Mouse (Mus musculus): ENCODE data around the gene Emcn. TPM values are rescaled to one million over a fixed set of nuclear protein-coding genes. Genes with fewer than 3 reads are reported as not detected.

Emcn gene
- polyA plus RNA-seq, 1 experiment from 2014 or later = 42.0 TPM

GRCm38 (mm10) chr3:137415451-137416086, 74.7 kb downstream of the Emcn start:
- ATAC-seq (replicated peaks; ENCODE audit: insufficient number of reproducible peaks, low FRiP score, low TSS enrichment, low read depth) = no peak
- 82% methylated on average over 5 of the region's 5 CpGs for WGBS
- H3K27ac ChIP-seq (replicated peaks; ENCODE audit: low read depth, low read length) = no peak overlapping the region

GRCm38 (mm10) chr3:137418636-137419035, 77.8 kb downstream of the Emcn start:
- no peak overlapping the region for H3K4me3 ChIP-seq (ENCODE audit: low read depth, low read length)
- peak; percentile 66 for DNase-seq (ENCODE audit: low spot score)
- no peaks in the 10 kb centered on the region for H3K27me3 ChIP-seq (ENCODE audit: control insufficient read depth, insufficient read depth, low read length)
- H3K36me3 ChIP-seq (replicated peaks; ENCODE audit: control insufficient read depth, insufficient read depth, low read depth, low read length) = no peaks in the 10 kb centered on the region
- H3K27ac ChIP-seq (replicated peaks; ENCODE audit: low read depth, low read length) = no peak overlapping the region
- WGBS = 76% methylated on average over 4 of the region's 4 CpGs
- no peaks in the 10 kb centered on the region for H3K4me1 ChIP-seq (ENCODE audit: control insufficient read depth, insufficient read depth, low read length)
- H3K4me2 ChIP-seq (ENCODE audit: low read depth, low read length) = no peak overlapping the region
- no peak for ATAC-seq (replicated peaks; ENCODE audit: insufficient number of reproducible peaks, low FRiP score, low TSS enrichment, low read depth)
- H3K9me3 ChIP-seq (replicated peaks; ENCODE audit: control insufficient read depth, low read length) = no peaks in the 10 kb centered on the region
- H3K9ac ChIP-seq (replicated peaks; ENCODE audit: low read length) = no peak overlapping the region

More at GRCm38 (mm10) chr3:137415451-137416086, 74.7 kb downstream of the Emcn start:
- no peaks in the 10 kb centered on the region for H3K36me3 ChIP-seq (replicated peaks; ENCODE audit: control insufficient read depth, insufficient read depth, low read depth, low read length)
- no peaks in the 10 kb centered on the region for H3K27me3 ChIP-seq (ENCODE audit: control insufficient read depth, insufficient read depth, low read length)
- H3K9ac ChIP-seq (replicated peaks; ENCODE audit: low read length) = no peak overlapping the region
- no peak for DNase-seq (ENCODE audit: low spot score)
- no peaks in the 10 kb centered on the region for H3K9me3 ChIP-seq (replicated peaks; ENCODE audit: control insufficient read depth, low read length)
- no peaks in the 10 kb centered on the region for H3K4me1 ChIP-seq (ENCODE audit: control insufficient read depth, insufficient read depth, low read length)
- no peak overlapping the region for H3K4me3 ChIP-seq (ENCODE audit: low read depth, low read length)
- no peak overlapping the region for H3K4me2 ChIP-seq (ENCODE audit: low read depth, low read length)

GRCm38 (mm10) chr3:137429516-137429915, 88.6 kb downstream of the Emcn start:
- Histone ChIP-seq H3K27ac (replicated peaks; ENCODE audit: low read depth, low read length) (no peak overlapping the region), H3K9ac (replicated peaks; ENCODE audit: low read length) (no peak overlapping the region), H3K4me1 (ENCODE audit: control insufficient read depth, insufficient read depth, low read length) (no peaks in the 10 kb centered on the region), H3K27me3 (ENCODE audit: control insufficient read depth, insufficient read depth, low read length) (no peaks in the 10 kb centered on the region), H3K4me3 (ENCODE audit: low read depth, low read length) (no peak overlapping the region), H3K9me3 (replicated peaks; ENCODE audit: control insufficient read depth, low read length) (no peaks in the 10 kb centered on the region), H3K4me2 (ENCODE audit: low read depth, low read length) (no peak overlapping the region), H3K36me3 (replicated peaks; ENCODE audit: control insufficient read depth, insufficient read depth, low read depth, low read length) (no peaks in the 10 kb centered on the region)
- no peak for ATAC-seq (replicated peaks; ENCODE audit: insufficient number of reproducible peaks, low FRiP score, low TSS enrichment, low read depth)
- DNase-seq (ENCODE audit: low spot score) = no peak
- WGBS = 94% methylated on average over 6 of the region's 6 CpGs

GRCm38 (mm10) chr3:137464902-137465629, 124.2 kb downstream of the Emcn start:
- H3K27ac ChIP-seq (replicated peaks; ENCODE audit: low read depth, low read length) = no peak overlapping the region

GRCm38 (mm10) chr3:137465953-137466352, 125.1 kb downstream of the Emcn start:
- no peaks in the 10 kb centered on the region for H3K36me3 ChIP-seq (replicated peaks; ENCODE audit: control insufficient read depth, insufficient read depth, low read depth, low read length)
- DNase-seq (ENCODE audit: low spot score) = no peak
- no peaks in the 10 kb centered on the region for H3K9me3 ChIP-seq (replicated peaks; ENCODE audit: control insufficient read depth, low read length)
- ATAC-seq (replicated peaks; ENCODE audit: insufficient number of reproducible peaks, low FRiP score, low TSS enrichment, low read depth) = no peak
- no peaks in the 10 kb centered on the region for H3K27me3 ChIP-seq (ENCODE audit: control insufficient read depth, insufficient read depth, low read length)
- no peaks in the 10 kb centered on the region for H3K4me1 ChIP-seq (ENCODE audit: control insufficient read depth, insufficient read depth, low read length)
- no peak overlapping the region for H3K27ac ChIP-seq (replicated peaks; ENCODE audit: low read depth, low read length)
- no peak overlapping the region for H3K9ac ChIP-seq (replicated peaks; ENCODE audit: low read length)
- WGBS = 62% methylated on average over 4 of the region's 4 CpGs
- H3K4me2 ChIP-seq (ENCODE audit: low read depth, low read length) = no peak overlapping the region
- H3K4me3 ChIP-seq (ENCODE audit: low read depth, low read length) = no peak overlapping the region

More at GRCm38 (mm10) chr3:137464902-137465629, 124.2 kb downstream of the Emcn start:
- H3K4me2 ChIP-seq (ENCODE audit: low read depth, low read length) = no peak overlapping the region
- WGBS = 68% methylated on average over 4 of the region's 4 CpGs
- no peak for ATAC-seq (replicated peaks; ENCODE audit: insufficient number of reproducible peaks, low FRiP score, low TSS enrichment, low read depth)
- H3K36me3 ChIP-seq (replicated peaks; ENCODE audit: control insufficient read depth, insufficient read depth, low read depth, low read length) = no peaks in the 10 kb centered on the region
- H3K4me3 ChIP-seq (ENCODE audit: low read depth, low read length) = no peak overlapping the region
- H3K27me3 ChIP-seq (ENCODE audit: control insufficient read depth, insufficient read depth, low read length) = no peaks in the 10 kb centered on the region
- no peak for DNase-seq (ENCODE audit: low spot score)
- H3K4me1 ChIP-seq (ENCODE audit: control insufficient read depth, insufficient read depth, low read length) = no peaks in the 10 kb centered on the region
- H3K9me3 ChIP-seq (replicated peaks; ENCODE audit: control insufficient read depth, low read length) = no peaks in the 10 kb centered on the region
- H3K9ac ChIP-seq (replicated peaks; ENCODE audit: low read length) = no peak overlapping the region

- Histone ChIP-seq H3K4me1 (ENCODE audit: control insufficient read depth, insufficient read depth, low read length) (no peaks in the 10 kb centered on the region), H3K9ac (replicated peaks; ENCODE audit: low read length) (no peak overlapping the region)
- 88% methylated on average over 4 of the region's 4 CpGs for WGBS
These were observed 125.9 kb downstream of the Emcn start for GRCm38 (mm10) chr3:137466766-137467165.

GRCm38 (mm10) chr3:137467386-137467785, 126.5 kb downstream of the Emcn start:
- WGBS = 92% methylated on average over 1 of the region's 1 CpGs
- DNase-seq (ENCODE audit: low spot score) (no peak), ATAC-seq (replicated peaks; ENCODE audit: insufficient number of reproducible peaks, low FRiP score, low TSS enrichment, low read depth) (no peak)
- H3K9ac ChIP-seq (replicated peaks; ENCODE audit: low read length) = no peak overlapping the region
- H3K4me2 ChIP-seq (ENCODE audit: low read depth, low read length) = no peak overlapping the region
- no peak overlapping the region for H3K4me3 ChIP-seq (ENCODE audit: low read depth, low read length)
- H3K36me3 ChIP-seq (replicated peaks; ENCODE audit: control insufficient read depth, insufficient read depth, low read depth, low read length) = no peaks in the 10 kb centered on the region
- H3K4me1 ChIP-seq (ENCODE audit: control insufficient read depth, insufficient read depth, low read length) = no peaks in the 10 kb centered on the region
- no peaks in the 10 kb centered on the region for H3K27me3 ChIP-seq (ENCODE audit: control insufficient read depth, insufficient read depth, low read length)
- no peak overlapping the region for H3K27ac ChIP-seq (replicated peaks; ENCODE audit: low read depth, low read length)
- H3K9me3 ChIP-seq (replicated peaks; ENCODE audit: control insufficient read depth, low read length) = no peaks in the 10 kb centered on the region

More at GRCm38 (mm10) chr3:137466766-137467165, 125.9 kb downstream of the Emcn start:
- no peaks in the 10 kb centered on the region for H3K27me3 ChIP-seq (ENCODE audit: control insufficient read depth, insufficient read depth, low read length)
- no peak for ATAC-seq (replicated peaks; ENCODE audit: insufficient number of reproducible peaks, low FRiP score, low TSS enrichment, low read depth)
- H3K9me3 ChIP-seq (replicated peaks; ENCODE audit: control insufficient read depth, low read length) = no peaks in the 10 kb centered on the region
- DNase-seq (ENCODE audit: low spot score) = no peak
- H3K27ac ChIP-seq (replicated peaks; ENCODE audit: low read depth, low read length) = no peak overlapping the region
- H3K4me2 ChIP-seq (ENCODE audit: low read depth, low read length) = no peak overlapping the region
- no peaks in the 10 kb centered on the region for H3K36me3 ChIP-seq (replicated peaks; ENCODE audit: control insufficient read depth, insufficient read depth, low read depth, low read length)
- no peak overlapping the region for H3K4me3 ChIP-seq (ENCODE audit: low read depth, low read length)

GRCm38 (mm10) chr3:137472145-137472544, 131.3 kb downstream of the Emcn start:
- no peak overlapping the region for H3K9ac ChIP-seq (replicated peaks; ENCODE audit: low read length)
- no peaks in the 10 kb centered on the region for H3K36me3 ChIP-seq (replicated peaks; ENCODE audit: control insufficient read depth, insufficient read depth, low read depth, low read length)
- no peak for ATAC-seq (replicated peaks; ENCODE audit: insufficient number of reproducible peaks, low FRiP score, low TSS enrichment, low read depth)
- H3K4me3 ChIP-seq (ENCODE audit: low read depth, low read length) = no peak overlapping the region
- H3K27ac ChIP-seq (replicated peaks; ENCODE audit: low read depth, low read length) = no peak overlapping the region
- no peaks in the 10 kb centered on the region for H3K27me3 ChIP-seq (ENCODE audit: control insufficient read depth, insufficient read depth, low read length)
- H3K4me2 ChIP-seq (ENCODE audit: low read depth, low read length) = no peak overlapping the region
- DNase-seq (ENCODE audit: low spot score) = no peak
- no peaks in the 10 kb centered on the region for H3K9me3 ChIP-seq (replicated peaks; ENCODE audit: control insufficient read depth, low read length)
- WGBS = 80% methylated on average over 1 of the region's 1 CpGs
- H3K4me1 ChIP-seq (ENCODE audit: control insufficient read depth, insufficient read depth, low read length) = no peaks in the 10 kb centered on the region

Data from embryonic facial prominence, embryonic 11.5 days (tissue).